Mouse (Mus musculus) intestine, embryonic 15.5 days (tissue): Measurements from ENCODE around the gene F3. TPM values are rescaled to one million over a fixed set of nuclear protein-coding genes. Genes with fewer than 3 reads are reported as not detected.

Experiments
- ATAC-seq: fragments of 200-750 bp; cut with Nextera tagmentation; 2 replicates; pipeline ENCODE4 v1.8.0; 2017; ENCODE audit warnings: moderate TSS enrichment, moderate library complexity
- H3K27ac ChIP-seq: fragments of 300-500 bp; sonication (generic); 2 replicates; pipeline ENCODE4 v1.5.1; 2015; ENCODE audit warnings: mild to moderate bottlenecking, inconsistent platforms
- H3K27me3 ChIP-seq: fragments of 300-500 bp; sonication (generic); replicated peaks from 2 replicates; pipeline ENCODE4 v1.6.1; 2015; ENCODE audit warnings: inconsistent platforms
- H3K36me3 ChIP-seq: fragments of 300-500 bp; sonication (generic); 2 replicates; pipeline ENCODE4 v1.6.1; 2015; ENCODE audit warnings: inconsistent platforms
- H3K4me1 ChIP-seq: fragments of 300-500 bp; sonication (generic); replicated peaks from 2 replicates; pipeline ENCODE4 v1.6.1; 2015; ENCODE audit warnings: inconsistent platforms
- H3K4me2 ChIP-seq: fragments of 300-500 bp; sonication (generic); replicated peaks from 2 replicates; pipeline ENCODE4 v1.6.1; 2015; ENCODE audit warnings: mild to moderate bottlenecking, inconsistent platforms
- H3K4me3 ChIP-seq: fragments of 300-500 bp; sonication (generic); replicated peaks from 2 replicates; pipeline ENCODE4 v1.5.1; 2015; ENCODE audit warnings: inconsistent platforms
- H3K9ac ChIP-seq: fragments of 300-500 bp; sonication (generic); 2 replicates; pipeline ENCODE4 v1.6.1; 2015; ENCODE audit warnings: inconsistent platforms
- H3K9me3 ChIP-seq: fragments of 300-500 bp; sonication (generic); 2 replicates; pipeline ENCODE4 v1.6.1; 2016; ENCODE audit warnings: inconsistent platforms
- WGBS: fragments of 180-500 bp; shearing (Covaris S2); methylation state at CpG from one replicate; pipeline ENCODE4 v1.1.7; 2015; 5-methylcytosine and 5-hydroxymethylcytosine counted together
- polyA plus RNA-seq: library from polyadenylated mRNA; unstranded; fragments of >200 nt; fragmentation: Nextera tagmentation; extraction: Ambion mirVana; gene quantifications from 2 replicates; pipeline ENCODE4 v1.2.1, GENCODE M21; 2015

The F3 gene
- polyA plus RNA-seq, 1 experiment from 2014 or later = 27.5 TPM

DNA sequence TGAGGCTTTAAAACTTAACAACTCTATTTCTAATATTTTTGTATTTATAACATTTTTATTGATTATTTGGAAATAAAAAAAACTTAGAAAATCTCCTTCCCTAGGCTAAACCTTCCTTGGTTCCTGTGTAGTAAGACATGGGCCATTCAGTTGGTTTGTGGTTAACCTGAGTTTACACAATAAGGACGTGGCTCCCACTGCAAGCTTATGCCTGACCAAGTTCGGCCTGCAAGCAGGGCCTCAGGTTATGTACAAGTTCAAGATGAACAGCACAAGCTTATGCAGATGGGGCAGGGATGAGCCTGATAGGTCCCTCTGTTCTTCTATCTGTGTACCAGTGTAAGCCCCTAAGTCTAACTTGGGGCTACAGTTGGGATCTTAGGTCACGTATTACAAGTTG, 33.6 kb upstream of the F3 start:
- Histone ChIP-seq H3K36me3 (no peaks in the 10 kb centered on the region), H3K9me3 (no peaks in the 10 kb centered on the region), H3K4me2 (no peak overlapping the region), H3K4me3 (no peak overlapping the region), H3K27me3 (0 out of 2 replicates have a peak, but pooled peaks cover 2% of the 10 kb centered on the region), H3K9ac (no peak overlapping the region), H3K27ac (no peak overlapping the region), H3K4me1 (0 out of 2 replicates have a peak, but pooled peaks cover 5% of the 10 kb centered on the region)
- ATAC-seq = no peak
- WGBS = 89% methylated on average over 3 of the region's 3 CpGs

DNA sequence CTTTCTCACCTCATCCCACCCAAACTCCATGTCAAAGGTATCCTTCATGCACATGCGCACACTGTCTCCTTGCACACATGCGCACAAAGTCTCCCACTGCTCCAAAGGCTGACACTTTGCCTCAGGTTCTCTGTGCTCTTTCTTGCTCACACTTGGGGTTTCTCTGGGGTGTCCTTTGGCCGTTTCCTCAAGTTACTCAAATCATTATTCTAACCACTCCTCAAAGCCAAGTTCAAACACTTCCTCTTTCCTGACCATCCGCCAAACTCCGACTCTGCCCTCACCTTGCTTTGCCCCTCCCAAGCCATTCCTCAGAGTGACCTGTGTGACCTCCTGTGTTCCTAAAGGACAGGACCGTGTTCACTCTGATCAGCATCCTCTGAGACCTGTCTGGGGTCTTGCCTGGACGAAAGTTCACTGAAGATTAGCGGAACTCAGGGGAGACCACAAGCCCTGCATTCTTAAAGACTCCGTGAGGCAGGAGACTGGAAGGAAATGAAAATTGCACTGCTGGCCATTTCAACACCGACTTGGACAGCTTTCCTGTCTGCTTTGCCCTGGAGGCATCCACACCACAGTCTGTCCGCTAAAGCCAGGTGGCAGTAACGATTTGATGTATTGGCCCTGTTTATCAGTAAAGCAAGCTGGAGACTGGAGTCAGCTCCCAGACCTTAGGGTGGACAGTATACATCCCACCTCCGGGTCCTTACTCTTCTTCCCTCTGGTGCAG, 30.2 kb upstream of the F3 start:
- H3K4me1 ChIP-seq = no peaks in the 10 kb centered on the region
- no peak overlapping the region for H3K4me3 ChIP-seq
- no peaks in the 10 kb centered on the region for H3K36me3 ChIP-seq
- ATAC-seq = no peak
- H3K9ac ChIP-seq = no peak overlapping the region
- no peak overlapping the region for H3K4me2 ChIP-seq
- H3K9me3 ChIP-seq = no peaks in the 10 kb centered on the region
- WGBS = 69% methylated on average over 13 of the region's 13 CpGs
- no peak overlapping the region for H3K27ac ChIP-seq
- 0 out of 2 replicates have a peak, but pooled peaks cover 2% of the 10 kb centered on the region for H3K27me3 ChIP-seq

DNA sequence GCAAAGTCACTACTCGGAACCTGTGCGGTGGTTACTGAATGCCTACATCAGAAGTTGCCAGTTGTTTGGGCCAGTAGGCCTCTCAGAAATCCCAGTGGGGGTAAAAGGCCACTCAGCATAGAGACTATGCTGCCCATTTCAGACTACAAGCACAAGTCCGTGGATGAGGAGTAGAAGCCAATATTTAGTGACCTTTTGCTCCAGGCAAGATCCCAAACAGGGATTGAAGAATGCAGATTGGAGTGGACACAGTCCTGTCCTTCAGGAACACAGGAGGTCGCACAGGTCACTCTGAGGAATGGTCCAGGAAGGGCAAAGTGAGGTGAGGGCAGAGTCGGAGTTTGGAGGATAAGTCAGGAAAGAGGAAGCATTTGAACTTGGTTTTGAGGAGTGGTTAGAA, 29.6 kb upstream of the F3 start:
- Histone ChIP-seq H3K4me3 (no peak overlapping the region), H3K9ac (no peak overlapping the region), H3K27ac (no peak overlapping the region), H3K27me3 (0 out of 2 replicates have a peak, but pooled peaks cover 2% of the 10 kb centered on the region), H3K4me1 (no peaks in the 10 kb centered on the region), H3K36me3 (no peaks in the 10 kb centered on the region), H3K4me2 (no peak overlapping the region), H3K9me3 (no peaks in the 10 kb centered on the region)
- WGBS = 78% methylated on average over 5 of the region's 5 CpGs
- ATAC-seq = peak; percentile 3; the same call in 1 of the 2 replicates

DNA sequence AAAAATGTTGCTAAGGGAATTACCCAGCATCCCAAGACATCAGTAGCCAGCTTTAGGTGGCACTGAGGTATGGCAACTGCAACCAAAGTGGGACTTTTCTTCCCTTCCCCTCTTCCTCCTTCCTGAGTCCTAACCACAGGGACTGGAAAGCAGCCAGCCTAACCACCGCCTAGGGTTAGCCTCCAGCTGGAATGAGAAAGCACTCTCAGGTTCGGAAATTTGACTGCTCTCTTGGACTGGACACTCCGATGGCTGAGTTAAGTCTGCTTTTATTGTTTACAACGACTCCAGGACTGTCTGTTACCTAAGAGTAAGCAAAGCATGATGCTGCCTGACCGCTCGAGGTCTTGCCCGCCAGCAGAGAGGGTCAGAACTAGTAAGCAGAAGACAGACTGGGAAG, 26.2 kb upstream of the F3 start:
- H3K4me2 ChIP-seq = no peak overlapping the region
- H3K4me3 ChIP-seq = no peak overlapping the region
- H3K9me3 ChIP-seq = no peaks in the 10 kb centered on the region
- no peak overlapping the region for H3K27ac ChIP-seq
- ATAC-seq = no peak
- 65% methylated on average over 7 of the region's 7 CpGs for WGBS
- peaks cover 6% of the 10 kb centered on the region for H3K27me3 ChIP-seq
- no peaks in the 10 kb centered on the region for H3K36me3 ChIP-seq
- no peak overlapping the region for H3K9ac ChIP-seq
- H3K4me1 ChIP-seq = no peaks in the 10 kb centered on the region

DNA sequence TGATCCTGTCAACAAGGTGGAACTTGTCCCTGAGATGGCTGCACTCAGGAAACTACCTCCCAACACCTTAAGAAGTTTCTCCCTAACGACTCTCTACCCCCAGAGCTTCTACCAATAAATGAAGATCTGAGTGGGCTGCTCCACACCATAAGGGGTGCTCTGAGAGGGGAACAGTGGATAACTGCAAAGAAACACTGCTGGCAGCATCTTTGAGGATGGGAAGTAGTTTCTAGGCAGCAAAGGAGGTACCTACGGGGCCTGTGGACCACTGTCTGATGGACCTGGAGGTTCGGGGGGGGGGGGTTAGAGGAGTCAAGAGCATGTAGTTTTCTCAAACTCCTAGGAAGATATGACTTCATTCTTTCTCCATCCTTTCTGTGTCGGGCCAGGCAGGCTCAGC, 23.9 kb upstream of the F3 start:
- H3K4me3 ChIP-seq = no peak overlapping the region
- peaks cover 3% of the 10 kb centered on the region for H3K27me3 ChIP-seq
- 76% methylated on average over 4 of the region's 4 CpGs for WGBS
- no peak for ATAC-seq
- no peaks in the 10 kb centered on the region for H3K4me1 ChIP-seq
- H3K9me3 ChIP-seq = no peaks in the 10 kb centered on the region
- no peaks in the 10 kb centered on the region for H3K36me3 ChIP-seq
- H3K9ac ChIP-seq = no peak overlapping the region
- H3K27ac ChIP-seq = no peak overlapping the region
- no peak overlapping the region for H3K4me2 ChIP-seq

DNA sequence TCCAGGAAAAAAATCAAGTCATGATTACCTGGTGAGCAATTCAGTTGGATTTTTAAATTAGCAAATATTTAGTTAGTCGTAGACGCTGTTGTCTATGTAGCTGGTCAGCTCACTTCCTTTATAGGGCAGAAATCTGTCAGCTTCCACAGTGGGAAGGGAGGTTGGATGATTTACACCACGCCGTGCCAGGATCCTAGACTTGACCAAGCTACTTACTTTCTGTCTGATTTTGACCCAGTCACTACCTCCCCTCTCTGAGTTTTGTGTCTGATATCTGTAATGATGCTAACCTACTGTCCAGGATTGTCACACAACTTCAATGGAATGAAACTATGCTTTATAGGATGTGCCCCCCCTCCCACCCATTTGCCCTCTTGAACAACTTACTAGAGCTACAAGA, 23.5 kb upstream of the F3 start:
- H3K27me3 ChIP-seq = peaks cover 3% of the 10 kb centered on the region
- no peaks in the 10 kb centered on the region for H3K4me1 ChIP-seq
- H3K27ac ChIP-seq = no peak overlapping the region
- H3K36me3 ChIP-seq = no peaks in the 10 kb centered on the region
- WGBS = 73% methylated on average over 4 of the region's 4 CpGs
- no peak overlapping the region for H3K4me2 ChIP-seq
- no peak overlapping the region for H3K9ac ChIP-seq
- H3K9me3 ChIP-seq = no peaks in the 10 kb centered on the region
- ATAC-seq = no peak
- H3K4me3 ChIP-seq = no peak overlapping the region

DNA sequence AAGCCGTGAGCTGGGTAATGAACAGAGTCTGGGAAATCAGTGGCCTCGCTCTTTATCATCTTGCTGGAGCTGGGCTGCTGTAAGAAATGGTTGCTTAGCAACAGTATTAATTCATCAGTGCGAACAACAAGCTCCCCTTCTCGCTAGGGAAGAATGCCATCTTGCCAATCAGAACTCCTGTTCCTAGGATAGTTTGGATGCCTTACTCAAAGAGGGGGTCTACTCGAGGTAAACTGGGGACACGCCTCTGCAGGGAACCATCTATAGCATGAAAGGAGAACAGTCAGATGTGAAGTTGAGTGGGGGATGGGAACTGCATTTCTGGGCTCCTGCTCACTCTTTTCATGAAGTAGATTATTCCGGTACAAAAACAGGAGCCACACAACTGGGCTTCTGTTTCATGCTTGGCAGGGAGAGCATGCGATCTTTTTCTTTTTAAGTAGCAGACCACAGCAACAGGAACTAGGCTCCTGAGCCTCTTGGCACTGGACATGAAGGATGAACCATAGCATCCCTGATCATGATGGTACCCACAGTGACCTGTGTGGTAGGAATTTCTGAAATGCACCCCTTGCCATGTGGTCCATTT, 22.9 kb upstream of the F3 start:
- ATAC-seq = peak; percentile 43; the same call in 1 of the 2 replicates
- 45% methylated on average over 8 of the region's 8 CpGs for WGBS
- H3K4me3 ChIP-seq = no peak overlapping the region
- no peak overlapping the region for H3K27ac ChIP-seq
- no peak overlapping the region for H3K4me2 ChIP-seq
- no peaks in the 10 kb centered on the region for H3K4me1 ChIP-seq
- peaks cover 3% of the 10 kb centered on the region for H3K27me3 ChIP-seq
- no peak overlapping the region for H3K9ac ChIP-seq
- no peaks in the 10 kb centered on the region for H3K36me3 ChIP-seq
- H3K9me3 ChIP-seq = no peaks in the 10 kb centered on the region

DNA sequence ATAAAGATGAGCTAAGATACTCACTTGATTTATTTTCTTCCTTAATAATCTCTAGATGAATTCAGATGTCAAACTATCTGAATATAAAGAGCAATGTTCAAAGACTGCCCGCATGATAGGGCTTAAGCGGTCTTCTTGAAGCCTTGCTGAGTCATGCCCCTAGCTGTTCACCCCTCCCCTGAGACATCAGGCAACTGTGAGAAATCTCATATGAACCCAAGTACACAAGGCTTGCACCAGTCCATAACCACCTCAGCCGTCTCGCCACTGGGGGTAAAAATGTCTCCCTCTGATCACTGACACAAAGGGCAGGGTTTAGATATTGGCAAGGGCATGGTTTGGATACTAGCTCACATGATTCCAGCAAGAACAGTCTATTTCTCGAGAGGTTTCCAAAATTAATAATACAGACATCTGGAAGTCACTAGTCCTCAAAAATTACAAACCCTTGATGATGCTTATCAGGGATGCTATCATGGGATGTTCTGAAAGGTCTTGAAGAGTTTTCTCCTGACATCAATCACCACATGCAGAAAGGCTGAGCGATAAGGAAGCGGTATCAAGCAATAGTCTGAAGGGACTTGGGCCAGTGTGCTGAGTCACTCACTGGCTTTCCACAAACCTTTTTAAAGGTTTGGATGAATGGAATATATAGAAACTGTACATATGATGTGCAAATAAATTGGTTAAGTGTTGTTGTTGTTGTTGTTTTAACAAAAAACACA, 20.0 kb upstream of the F3 start:
- no peak overlapping the region for H3K9ac ChIP-seq
- H3K27me3 ChIP-seq = peaks cover 3% of the 10 kb centered on the region
- no peak for ATAC-seq
- H3K36me3 ChIP-seq = no peaks in the 10 kb centered on the region
- 0 out of 2 replicates have a peak, but pooled peaks cover 2% of the 10 kb centered on the region for H3K4me1 ChIP-seq
- 84% methylated on average over 7 of the region's 7 CpGs for WGBS
- H3K9me3 ChIP-seq = no peaks in the 10 kb centered on the region
- H3K27ac ChIP-seq = no peak overlapping the region
- no peak overlapping the region for H3K4me3 ChIP-seq
- H3K4me2 ChIP-seq = no peak overlapping the region

DNA sequence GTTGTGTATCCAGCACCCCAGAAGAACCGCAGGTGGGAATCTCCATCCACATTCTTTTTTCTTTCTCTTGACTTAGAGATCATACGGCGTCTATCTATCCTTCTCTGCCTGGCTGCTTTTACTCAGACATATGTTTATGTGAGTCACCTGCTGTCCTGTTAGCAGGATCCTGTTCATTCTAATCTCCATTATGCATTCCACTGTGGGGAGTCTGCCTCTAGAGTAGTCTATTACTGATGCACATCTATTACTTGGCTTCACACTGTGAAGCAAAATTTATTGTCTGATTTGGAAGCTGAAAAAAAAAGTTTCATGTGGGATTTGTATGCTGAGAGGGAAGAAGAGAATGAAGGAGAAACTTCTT, 19.5 kb upstream of the F3 start:
- WGBS = 58% methylated on average over 3 of the region's 3 CpGs
- Histone ChIP-seq H3K4me3 (no peak overlapping the region), H3K27me3 (peaks cover 3% of the 10 kb centered on the region), H3K9me3 (no peaks in the 10 kb centered on the region), H3K4me2 (no peak overlapping the region), H3K4me1 (0 out of 2 replicates have a peak, but pooled peaks cover 2% of the 10 kb centered on the region), H3K9ac (no peak overlapping the region), H3K36me3 (no peaks in the 10 kb centered on the region), H3K27ac (no peak overlapping the region)
- ATAC-seq = no peak

DNA sequence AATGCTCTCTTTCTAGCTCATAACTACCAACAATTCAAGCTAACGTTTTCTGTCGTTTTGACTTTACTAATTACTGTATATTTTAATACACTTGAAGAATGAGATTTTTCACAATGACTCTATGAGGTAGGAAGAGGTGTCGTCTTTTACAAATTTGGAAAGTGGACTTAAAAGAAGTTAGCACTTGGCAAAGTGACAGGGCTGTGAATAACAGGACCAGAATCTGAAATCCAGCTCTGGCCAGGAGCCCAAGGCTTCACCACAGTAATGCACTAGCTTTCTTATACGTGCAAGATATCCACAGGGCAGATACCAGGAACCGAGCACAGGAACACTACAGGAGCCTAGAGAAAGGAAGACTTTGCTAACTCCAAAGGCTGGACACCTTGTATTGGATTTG, 17.2 kb upstream of the F3 start:
- no peak for ATAC-seq
- H3K36me3 ChIP-seq = no peaks in the 10 kb centered on the region

DNA sequence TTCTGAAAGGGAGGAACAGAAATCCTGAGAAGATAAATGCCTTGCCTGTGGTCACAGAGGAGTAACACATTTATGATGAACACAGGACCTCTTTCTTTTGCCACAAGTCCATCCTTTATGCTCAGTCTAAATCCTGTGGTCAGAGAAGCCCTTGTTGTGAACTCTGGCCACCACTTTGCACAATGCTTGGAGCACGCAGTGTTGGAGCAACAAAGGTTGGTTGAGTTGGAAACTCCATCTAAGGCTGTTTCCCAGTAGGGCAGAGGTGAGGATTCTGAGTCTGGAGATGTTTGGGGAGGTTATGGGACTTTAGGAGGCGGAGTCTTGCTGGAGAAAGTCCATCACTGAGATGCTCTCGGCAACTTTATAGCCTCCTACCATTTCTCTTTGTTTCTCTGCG, 16.2 kb upstream of the F3 start:
- Histone ChIP-seq H3K27ac (no peak overlapping the region), H3K36me3 (no peaks in the 10 kb centered on the region), H3K4me2 (no peak overlapping the region), H3K9me3 (no peaks in the 10 kb centered on the region), H3K4me3 (no peak overlapping the region), H3K4me1 (0 out of 2 replicates have a peak, but pooled peaks cover 2% of the 10 kb centered on the region), H3K27me3 (peaks cover 8% of the 10 kb centered on the region; the same call in 1 of the 2 replicates), H3K9ac (no peak overlapping the region)
- 85% methylated on average over 4 of the region's 4 CpGs for WGBS
- ATAC-seq = no peak

More for the DNA sequence above, 17.2 kb upstream of the F3 start:
- no peak overlapping the region for H3K9ac ChIP-seq
- H3K27ac ChIP-seq = no peak overlapping the region
- 0 out of 2 replicates have a peak, but pooled peaks cover 2% of the 10 kb centered on the region for H3K4me1 ChIP-seq
- H3K27me3 ChIP-seq = peaks cover 8% of the 10 kb centered on the region; the same call in 1 of the 2 replicates
- no peaks in the 10 kb centered on the region for H3K9me3 ChIP-seq
- H3K4me2 ChIP-seq = no peak overlapping the region
- no peak overlapping the region for H3K4me3 ChIP-seq
- whole genome bisulfite sequencing = 52% methylated on average over 5 of the region's 5 CpGs

DNA sequence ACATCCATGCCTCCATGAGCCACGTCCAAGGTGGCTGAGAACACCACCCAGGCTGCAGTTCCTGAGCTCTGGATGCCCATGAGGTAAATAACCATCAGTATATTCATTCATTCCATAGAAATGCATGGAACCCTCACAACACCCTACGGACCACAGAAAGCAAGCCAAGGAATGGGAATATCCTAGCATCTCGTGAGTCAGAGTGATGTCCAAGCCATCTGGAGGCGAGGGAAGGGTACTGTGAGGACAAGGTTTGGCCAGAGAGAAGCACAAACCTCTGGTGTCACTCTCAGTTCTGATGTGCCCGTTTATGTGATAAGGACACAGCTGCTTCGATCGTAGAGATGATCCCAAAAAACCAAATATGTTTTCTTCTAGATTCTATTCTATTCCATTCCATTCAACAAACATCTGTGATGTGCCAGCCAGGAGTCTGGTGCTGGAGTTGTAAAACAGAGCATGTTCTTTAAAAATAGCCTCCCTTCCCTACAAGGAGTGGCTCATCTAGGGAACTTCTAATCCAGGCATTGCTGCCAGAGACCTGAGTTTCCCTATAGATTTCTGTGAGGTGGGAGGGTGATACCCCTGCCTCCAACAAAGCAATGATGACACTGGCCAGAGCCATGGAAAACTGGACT, 12.3 kb upstream of the F3 start:
- Histone ChIP-seq H3K4me2 (no peak overlapping the region), H3K4me3 (no peak overlapping the region), H3K9ac (no peak overlapping the region), H3K9me3 (no peaks in the 10 kb centered on the region), H3K27me3 (peaks cover 9% of the 10 kb centered on the region), H3K36me3 (no peaks in the 10 kb centered on the region), H3K4me1 (peaks cover 7% of the 10 kb centered on the region; the same call in 1 of the 2 replicates), H3K27ac (no peak overlapping the region)
- no peak for ATAC-seq
- WGBS = 86% methylated on average over 7 of the region's 7 CpGs
